Mouse (Mus musculus): ENCODE data around the gene Ifit3b. TPM values are rescaled to one million over a fixed set of nuclear protein-coding genes. Genes with fewer than 3 reads are reported as not detected.

The Ifit3b gene
- polyA plus RNA-seq, 1 experiment = not detected

- TF ChIP-seq GATA1 (IDR thresholded peaks at IDR 0.05; ENCODE audit: low read length) = no peak
Measured at GRCm38 (mm10) chr19:34620871-34621270, 13.1 kb downstream of the Ifit3b start.

- no peak for TF ChIP-seq GATA1 (IDR thresholded peaks at IDR 0.05; ENCODE audit: low read length)
Measured at GRCm38 (mm10) chr19:34623781-34624180, 16.0 kb downstream of the Ifit3b start.

- no peak for TF ChIP-seq GATA1 (IDR thresholded peaks at IDR 0.05; ENCODE audit: low read length)
Measured at GRCm38 (mm10) chr19:34624663-34625062, 16.9 kb downstream of the Ifit3b start.

- TF ChIP-seq GATA1 (IDR thresholded peaks at IDR 0.05; ENCODE audit: low read length) = no peak
Measured at GRCm38 (mm10) chr19:34627496-34627895, 19.7 kb downstream of the Ifit3b start.

- no peak for TF ChIP-seq GATA1 (IDR thresholded peaks at IDR 0.05; ENCODE audit: low read length)
Measured at GRCm38 (mm10) chr19:34631487-34631886, 23.7 kb downstream of the Ifit3b start.

GRCm38 (mm10) chr19:34633484-34633883, 25.7 kb downstream of the Ifit3b start:
- no peak for TF ChIP-seq GATA1 (IDR thresholded peaks at IDR 0.05; ENCODE audit: low read length)

- TF ChIP-seq GATA1 (IDR thresholded peaks at IDR 0.05; ENCODE audit: low read length) = no peak
Measured at GRCm38 (mm10) chr19:34636933-34637557, 29.3 kb downstream of the Ifit3b start.

- TF ChIP-seq GATA1 (IDR thresholded peaks at IDR 0.05; ENCODE audit: low read length) = no peak
Measured at GRCm38 (mm10) chr19:34640623-34641022, 32.9 kb downstream of the Ifit3b start, which contains the start of the genes Ifit1bl2 and Ifit1. Gene Ifit1bl2, minus strand, starts transcription at chr19:34640743. Gene Ifit1, plus strand, starts transcription at chr19:34640871.

- TF ChIP-seq GATA1 (IDR thresholded peaks at IDR 0.05; ENCODE audit: low read length) = no peak
Measured at GRCm38 (mm10) chr19:34642616-34643015, 34.8 kb downstream of the Ifit3b start.

GRCm38 (mm10) chr19:34650276-34650675, 42.5 kb downstream of the Ifit3b start:
- no peak for TF ChIP-seq GATA1 (IDR thresholded peaks at IDR 0.05; ENCODE audit: low read length)

- no peak for TF ChIP-seq GATA1 (IDR thresholded peaks at IDR 0.05; ENCODE audit: low read length)
Measured at GRCm38 (mm10) chr19:34650997-34651396, 43.2 kb downstream of the Ifit3b start.

GRCm38 (mm10) chr19:34655227-34655805, 47.5 kb downstream of the Ifit3b start:
- no peak for TF ChIP-seq GATA1 (IDR thresholded peaks at IDR 0.05; ENCODE audit: low read length)

- TF ChIP-seq GATA1 (IDR thresholded peaks at IDR 0.05; ENCODE audit: low read length) = peak; percentile 92
Measured at GRCm38 (mm10) chr19:34656511-34657298, 48.9 kb downstream of the Ifit3b start.

- TF ChIP-seq GATA1 (IDR thresholded peaks at IDR 0.05; ENCODE audit: low read length) = no peak
Measured at GRCm38 (mm10) chr19:34662067-34662507, 54.3 kb downstream of the Ifit3b start.

- TF ChIP-seq GATA1 (IDR thresholded peaks at IDR 0.05; ENCODE audit: low read length) = no peak
Measured at GRCm38 (mm10) chr19:34662740-34663139, 55.0 kb downstream of the Ifit3b start.

Other genes starting within 250 kb of the Ifit3b start
- gene Ch25h, start 132.8 kb upstream of the Ifit3b start, polyA plus RNA-seq (2012) = not detected in 2 replicates
- not detected in 2 replicates for gene Lipa, start 80.5 kb upstream of the Ifit3b start, polyA plus RNA-seq (2012)
- 0.06 and 0.11 TPM in 2 replicates for gene Ifit2, start 57.3 kb upstream of the Ifit3b start, polyA plus RNA-seq (2012)
- not detected in 2 replicates for gene Ifit3, start 24.4 kb upstream of the Ifit3b start, polyA plus RNA-seq (2012)
- gene Ifit1bl1, start 6.0 kb upstream of the Ifit3b start, polyA plus RNA-seq (2012) = not detected in 2 replicates
- not detected in 2 replicates for gene Ifit1bl2, start 32.8 kb downstream of the Ifit3b start, polyA plus RNA-seq (2012)
- not detected in 2 replicates for gene Ifit1, start 32.9 kb downstream of the Ifit3b start, polyA plus RNA-seq (2012)
- not detected in 2 replicates for gene Slc16a12, start 139.3 kb downstream of the Ifit3b start, polyA plus RNA-seq (2012)

Data from G1E-ER4 (cell line).